Mouse (Mus musculus): ENCODE measurements at regions not wholly inside any gene's neighbourhood (a gene's known extent, or its start where the extent isn't known, plus 50 kb on each side); places are given as distances from the start of the nearest gene placed in this dataset.

DNA sequence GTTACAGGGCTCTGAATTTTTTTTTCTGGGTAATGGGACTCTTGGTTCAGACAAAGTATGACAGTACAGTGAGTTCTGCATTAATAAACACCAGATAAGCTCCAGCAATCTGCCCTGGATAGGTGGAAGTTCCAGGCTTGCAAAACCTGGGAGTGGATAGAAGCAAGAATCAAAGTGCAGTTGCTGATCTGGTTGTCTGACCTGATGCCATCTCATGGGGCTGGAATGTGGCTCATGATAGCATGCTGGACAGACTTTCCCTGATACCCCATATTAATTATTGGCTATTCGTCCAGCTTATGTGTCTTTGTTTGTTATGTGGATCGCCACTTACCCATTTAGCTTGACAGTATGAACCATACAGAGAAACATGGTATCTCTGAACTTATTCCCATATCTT lies 146.6 kb upstream of the Tnfaip3 start:
- Histone ChIP-seq H3K27me3 (ENCODE audit: control insufficient read depth, insufficient read depth, low read depth, low read length) (no peaks in the 10 kb centered on the region), H3K36me3 (ENCODE audit: control insufficient read depth, insufficient read depth, low read length) (no peaks in the 10 kb centered on the region), H3K9me3 (ENCODE audit: control insufficient read depth, low read length) (no peaks in the 10 kb centered on the region), H3K4me2 (ENCODE audit: low read depth, low read length) (no peak overlapping the region), H3K27ac (ENCODE audit: low read length) (no peak overlapping the region), H3K4me3 (ENCODE audit: low read length) (no peak overlapping the region), H3K9ac (ENCODE audit: low read length) (no peak overlapping the region), H3K4me1 (replicated peaks; ENCODE audit: control insufficient read depth, insufficient read depth, low read length) (0 out of 2 replicates have a peak, but pooled peaks cover under 1% of the 10 kb centered on the region)
- whole genome bisulfite sequencing: 70% methylated on average over 2 of the region's 2 CpGs
- no peak for ATAC-seq (ENCODE audit: low read depth)

DNA sequence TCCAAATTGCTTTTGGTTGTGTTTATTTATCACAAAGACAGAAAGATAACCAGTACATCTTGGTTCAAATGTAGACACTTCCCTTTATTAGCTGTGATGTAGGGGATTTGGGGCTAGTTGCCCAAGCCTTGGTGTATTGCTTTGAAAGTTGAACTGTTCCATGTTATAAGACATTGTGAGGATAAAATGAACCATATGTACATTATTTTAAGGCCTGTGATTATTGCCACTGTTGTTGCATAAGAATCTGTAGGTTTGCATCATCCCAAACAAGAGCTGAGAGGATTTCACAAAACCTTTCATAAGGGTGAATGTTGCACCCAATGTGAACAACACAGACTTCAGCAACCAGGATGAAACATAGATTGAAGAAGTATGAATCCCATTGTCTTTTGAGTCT lies 145.7 kb upstream of the Tnfaip3 start:
- Histone ChIP-seq H3K9ac (ENCODE audit: low read length) (no peak overlapping the region), H3K4me2 (ENCODE audit: low read depth, low read length) (no peak overlapping the region), H3K9me3 (ENCODE audit: control insufficient read depth, low read length) (no peaks in the 10 kb centered on the region), H3K4me1 (replicated peaks; ENCODE audit: control insufficient read depth, insufficient read depth, low read length) (no peaks in the 10 kb centered on the region), H3K27me3 (ENCODE audit: control insufficient read depth, insufficient read depth, low read depth, low read length) (no peaks in the 10 kb centered on the region), H3K27ac (ENCODE audit: low read length) (no peak overlapping the region), H3K4me3 (ENCODE audit: low read length) (no peak overlapping the region), H3K36me3 (ENCODE audit: control insufficient read depth, insufficient read depth, low read length) (no peaks in the 10 kb centered on the region)
- ATAC-seq (ENCODE audit: low read depth): peak; percentile 67

DNA sequence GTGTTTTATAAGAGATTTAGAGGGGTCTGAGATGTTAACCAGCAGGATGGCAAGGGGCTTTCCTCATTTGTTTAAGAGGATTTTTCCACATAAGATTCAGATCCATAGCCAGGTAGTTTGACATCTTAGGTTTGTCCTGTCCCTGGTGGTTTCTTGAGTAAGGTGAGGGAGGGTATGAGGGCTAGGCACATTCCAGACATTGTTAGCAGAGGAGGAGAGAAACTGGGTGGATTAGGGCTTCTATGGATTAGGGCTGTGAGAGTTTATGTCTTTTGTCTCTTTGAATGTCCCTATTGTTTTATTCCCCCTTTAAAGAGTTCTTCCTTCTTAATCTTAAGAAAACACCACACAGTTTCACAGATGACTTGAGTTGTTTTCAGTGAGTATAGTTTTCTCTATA lies 138.6 kb upstream of the Tnfaip3 start:
- ATAC-seq (ENCODE audit: low read depth): no peak
- H3K4me1 ChIP-seq (replicated peaks; ENCODE audit: control insufficient read depth, insufficient read depth, low read length): no peaks in the 10 kb centered on the region
- no peak overlapping the region for H3K27ac ChIP-seq (ENCODE audit: low read length)
- H3K27me3 ChIP-seq (ENCODE audit: control insufficient read depth, insufficient read depth, low read depth, low read length): no peaks in the 10 kb centered on the region
- no peak overlapping the region for H3K4me3 ChIP-seq (ENCODE audit: low read length)
- H3K4me2 ChIP-seq (ENCODE audit: low read depth, low read length): no peak overlapping the region
- no peaks in the 10 kb centered on the region for H3K36me3 ChIP-seq (ENCODE audit: control insufficient read depth, insufficient read depth, low read length)
- H3K9ac ChIP-seq (ENCODE audit: low read length): no peak overlapping the region
- no peaks in the 10 kb centered on the region for H3K9me3 ChIP-seq (ENCODE audit: control insufficient read depth, low read length)

DNA sequence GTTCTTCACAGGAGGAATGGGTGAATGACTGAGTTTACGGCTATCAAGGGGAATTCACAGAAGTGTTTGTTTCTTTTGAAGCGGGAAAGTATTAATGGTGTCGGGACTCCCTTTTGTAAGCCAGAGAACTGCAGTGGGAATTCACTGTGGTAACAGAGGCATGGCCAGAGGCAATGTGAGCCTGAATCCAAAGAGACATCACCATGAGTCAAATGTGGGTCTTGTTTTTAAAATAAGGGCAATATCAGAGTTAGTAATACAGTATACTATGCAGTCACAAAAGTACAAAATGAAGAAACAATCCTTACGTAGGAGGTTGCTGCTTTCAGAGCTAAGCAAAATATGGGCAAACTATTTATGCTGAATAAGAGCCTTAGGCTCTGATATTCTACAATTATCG lies 137.3 kb upstream of the Tnfaip3 start:
- Histone ChIP-seq H3K9me3 (ENCODE audit: control insufficient read depth, low read length) (no peaks in the 10 kb centered on the region), H3K27me3 (ENCODE audit: control insufficient read depth, insufficient read depth, low read depth, low read length) (no peaks in the 10 kb centered on the region), H3K27ac (ENCODE audit: low read length) (no peak overlapping the region), H3K36me3 (ENCODE audit: control insufficient read depth, insufficient read depth, low read length) (no peaks in the 10 kb centered on the region), H3K9ac (ENCODE audit: low read length) (no peak overlapping the region), H3K4me1 (replicated peaks; ENCODE audit: control insufficient read depth, insufficient read depth, low read length) (no peaks in the 10 kb centered on the region), H3K4me2 (ENCODE audit: low read depth, low read length) (no peak overlapping the region), H3K4me3 (ENCODE audit: low read length) (no peak overlapping the region)
- ATAC-seq (ENCODE audit: low read depth): no peak
- WGBS: 91% methylated on average over 5 of the region's 5 CpGs

DNA sequence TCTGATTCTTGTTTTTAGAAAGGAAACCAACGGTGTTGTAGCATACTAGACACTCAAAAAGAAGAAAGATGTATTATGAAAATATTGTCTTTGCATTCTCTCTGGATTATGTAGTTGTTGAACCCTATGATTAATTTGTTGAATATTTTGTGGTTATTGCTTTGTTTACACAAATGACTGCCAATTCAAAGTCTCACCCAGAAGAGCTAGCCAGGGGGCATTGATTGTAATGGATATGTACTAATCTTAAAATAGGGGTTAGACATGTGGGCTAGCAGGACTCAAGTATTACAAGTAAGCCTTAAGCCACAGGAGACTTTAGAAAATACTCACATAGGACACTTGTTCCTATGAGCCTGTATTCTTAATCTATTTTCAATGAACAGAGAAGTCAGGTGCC lies 135.3 kb upstream of the Tnfaip3 start:
- Histone ChIP-seq H3K9me3 (ENCODE audit: control insufficient read depth, low read length) (no peaks in the 10 kb centered on the region), H3K4me2 (ENCODE audit: low read depth, low read length) (no peak overlapping the region), H3K27me3 (ENCODE audit: control insufficient read depth, insufficient read depth, low read depth, low read length) (no peaks in the 10 kb centered on the region), H3K4me3 (ENCODE audit: low read length) (no peak overlapping the region), H3K36me3 (ENCODE audit: control insufficient read depth, insufficient read depth, low read length) (no peaks in the 10 kb centered on the region), H3K27ac (ENCODE audit: low read length) (no peak overlapping the region), H3K9ac (ENCODE audit: low read length) (no peak overlapping the region), H3K4me1 (replicated peaks; ENCODE audit: control insufficient read depth, insufficient read depth, low read length) (no peaks in the 10 kb centered on the region)
- WGBS: 69% methylated on average over 1 of the region's 1 CpGs
- ATAC-seq (ENCODE audit: low read depth): no peak

DNA sequence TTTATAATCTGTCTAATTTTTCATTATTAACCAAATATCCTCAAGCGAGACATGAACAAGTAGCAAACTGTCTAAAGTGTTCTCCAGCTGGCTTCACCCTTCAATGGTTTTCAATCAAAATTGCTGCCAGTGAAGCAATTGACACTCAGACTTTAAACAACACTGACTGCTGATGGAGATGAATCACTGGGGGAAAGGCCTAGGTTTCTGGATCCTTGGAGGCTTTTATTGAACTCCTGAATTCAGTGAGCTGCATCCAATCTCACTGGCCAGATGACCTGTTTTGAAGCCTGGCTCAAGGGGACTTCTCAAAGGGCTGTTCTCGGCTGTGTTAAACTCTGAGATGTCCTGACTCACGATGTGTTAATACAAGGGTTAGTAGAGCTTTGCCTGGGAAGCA lies 134.5 kb upstream of the Tnfaip3 start:
- no peak for ATAC-seq (ENCODE audit: low read depth)
- Histone ChIP-seq H3K4me3 (ENCODE audit: low read length) (no peak overlapping the region), H3K27me3 (ENCODE audit: control insufficient read depth, insufficient read depth, low read depth, low read length) (no peaks in the 10 kb centered on the region), H3K27ac (ENCODE audit: low read length) (no peak overlapping the region), H3K4me2 (ENCODE audit: low read depth, low read length) (no peak overlapping the region), H3K9me3 (ENCODE audit: control insufficient read depth, low read length) (no peaks in the 10 kb centered on the region), H3K4me1 (replicated peaks; ENCODE audit: control insufficient read depth, insufficient read depth, low read length) (no peaks in the 10 kb centered on the region), H3K36me3 (ENCODE audit: control insufficient read depth, insufficient read depth, low read length) (no peaks in the 10 kb centered on the region), H3K9ac (ENCODE audit: low read length) (no peak overlapping the region)
- 67% methylated on average over 3 of the region's 3 CpGs for WGBS

DNA sequence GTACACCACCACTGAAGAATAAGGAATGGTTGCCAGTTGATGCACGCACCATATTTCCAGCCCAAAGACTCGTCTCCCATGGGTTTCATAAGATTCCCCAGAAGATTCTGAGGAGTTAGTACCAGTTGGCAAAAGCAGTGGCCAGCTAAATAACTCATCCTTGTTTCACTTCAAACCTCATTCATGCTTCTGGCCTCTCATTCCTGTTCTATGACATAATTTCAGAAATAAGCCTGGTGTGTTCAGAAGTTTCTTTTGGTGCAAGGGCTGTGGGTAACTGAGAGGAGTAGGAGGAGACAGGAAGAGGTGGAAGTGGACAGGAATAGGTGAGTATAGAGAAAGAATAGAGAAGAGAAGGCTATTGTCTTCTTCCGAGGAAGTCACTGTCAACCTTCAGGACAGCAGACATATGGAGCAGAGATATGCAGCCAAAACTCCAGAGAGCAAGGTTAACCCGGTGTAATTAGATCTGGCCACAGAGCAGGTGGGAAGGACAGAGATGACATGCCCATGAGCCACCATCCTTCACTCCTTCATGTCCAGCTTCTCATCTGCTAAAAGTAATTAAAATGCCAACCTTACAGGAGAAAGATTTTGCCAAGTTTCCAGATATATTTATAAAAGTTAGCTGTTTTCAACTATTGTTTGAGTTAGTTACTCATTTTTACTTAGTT lies 133.9 kb upstream of the Tnfaip3 start:
- Histone ChIP-seq H3K27ac (ENCODE audit: low read length) (no peak overlapping the region), H3K4me1 (replicated peaks; ENCODE audit: control insufficient read depth, insufficient read depth, low read length) (no peaks in the 10 kb centered on the region), H3K9me3 (ENCODE audit: control insufficient read depth, low read length) (no peaks in the 10 kb centered on the region), H3K36me3 (ENCODE audit: control insufficient read depth, insufficient read depth, low read length) (no peaks in the 10 kb centered on the region), H3K9ac (ENCODE audit: low read length) (no peak overlapping the region), H3K27me3 (ENCODE audit: control insufficient read depth, insufficient read depth, low read depth, low read length) (no peaks in the 10 kb centered on the region), H3K4me2 (ENCODE audit: low read depth, low read length) (no peak overlapping the region), H3K4me3 (ENCODE audit: low read length) (no peak overlapping the region)
- 73% methylated on average over 4 of the region's 4 CpGs for WGBS
- ATAC-seq (ENCODE audit: low read depth): no peak

DNA sequence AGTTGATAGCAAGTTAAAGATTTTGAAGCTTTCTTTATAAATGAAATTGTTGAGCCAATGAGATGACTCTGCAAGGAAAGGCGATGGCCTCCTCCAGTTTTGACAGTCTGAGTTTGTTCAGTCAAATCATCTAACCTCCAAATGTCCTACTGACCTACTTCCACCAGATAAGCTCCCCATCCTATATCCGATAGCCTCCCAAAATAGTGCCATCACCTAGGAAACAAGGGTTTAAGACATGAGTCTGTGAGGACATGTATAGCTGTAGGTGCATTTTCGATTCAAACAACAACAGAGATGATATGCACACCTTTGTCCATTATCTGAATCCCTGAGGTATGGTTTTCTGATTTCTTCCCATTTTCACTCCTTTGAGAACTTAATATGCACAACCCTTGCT lies 126.0 kb upstream of the Tnfaip3 start:
- 85% methylated on average over 3 of the region's 3 CpGs for WGBS
- Histone ChIP-seq H3K27ac (ENCODE audit: low read length) (no peak overlapping the region), H3K36me3 (ENCODE audit: control insufficient read depth, insufficient read depth, low read length) (no peaks in the 10 kb centered on the region), H3K4me3 (ENCODE audit: low read length) (no peak overlapping the region), H3K4me2 (ENCODE audit: low read depth, low read length) (no peak overlapping the region), H3K9me3 (ENCODE audit: control insufficient read depth, low read length) (no peaks in the 10 kb centered on the region), H3K27me3 (ENCODE audit: control insufficient read depth, insufficient read depth, low read depth, low read length) (no peaks in the 10 kb centered on the region), H3K4me1 (replicated peaks; ENCODE audit: control insufficient read depth, insufficient read depth, low read length) (no peaks in the 10 kb centered on the region), H3K9ac (ENCODE audit: low read length) (no peak overlapping the region)
- no peak for ATAC-seq (ENCODE audit: low read depth)

DNA sequence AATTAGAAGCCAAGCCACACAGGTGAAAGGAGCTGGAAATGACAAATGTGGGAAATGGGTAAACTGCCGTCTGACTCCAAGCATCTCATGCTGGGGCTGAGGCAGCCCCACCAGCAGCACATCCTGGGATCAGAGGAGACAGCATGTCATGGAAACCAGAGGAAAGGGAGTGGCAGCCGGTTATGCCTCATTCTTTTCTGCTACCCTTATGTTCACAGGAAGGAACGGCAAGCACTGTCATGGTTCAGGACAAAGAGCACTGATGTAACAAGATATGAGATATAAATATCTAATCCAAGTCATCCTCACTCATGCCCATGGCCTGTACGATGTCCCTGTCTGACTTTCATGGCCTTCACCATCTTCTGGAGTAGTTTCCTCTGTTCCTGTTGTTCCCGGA lies 125.2 kb upstream of the Tnfaip3 start:
- no peak overlapping the region for H3K9ac ChIP-seq (ENCODE audit: low read length)
- no peaks in the 10 kb centered on the region for H3K27me3 ChIP-seq (ENCODE audit: control insufficient read depth, insufficient read depth, low read depth, low read length)
- WGBS: 61% methylated on average over 5 of the region's 5 CpGs
- no peak overlapping the region for H3K4me2 ChIP-seq (ENCODE audit: low read depth, low read length)
- H3K4me1 ChIP-seq (replicated peaks; ENCODE audit: control insufficient read depth, insufficient read depth, low read length): no peaks in the 10 kb centered on the region
- H3K27ac ChIP-seq (ENCODE audit: low read length): no peak overlapping the region
- H3K9me3 ChIP-seq (ENCODE audit: control insufficient read depth, low read length): no peaks in the 10 kb centered on the region
- no peak for ATAC-seq (ENCODE audit: low read depth)
- no peaks in the 10 kb centered on the region for H3K36me3 ChIP-seq (ENCODE audit: control insufficient read depth, insufficient read depth, low read length)
- no peak overlapping the region for H3K4me3 ChIP-seq (ENCODE audit: low read length)

DNA sequence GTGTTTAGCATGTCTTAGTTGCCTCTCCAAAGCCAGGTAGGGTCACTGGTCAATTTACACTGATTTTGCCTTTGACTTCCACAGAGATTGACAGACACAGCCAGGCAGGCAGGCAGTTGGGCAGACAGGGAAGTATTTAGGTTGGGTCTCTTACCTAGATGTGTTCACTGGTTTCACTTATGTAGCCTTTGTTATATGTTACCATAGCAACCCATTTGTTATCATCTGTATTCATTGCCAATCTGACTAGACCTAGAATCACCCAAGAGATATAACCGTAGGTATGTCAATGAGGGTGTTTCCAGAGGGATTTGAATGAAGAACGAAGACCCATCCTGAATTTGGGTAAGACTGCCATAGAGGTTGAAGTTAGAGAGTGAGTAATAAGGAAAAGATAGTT lies 123.8 kb upstream of the Tnfaip3 start:
- Histone ChIP-seq H3K4me1 (replicated peaks; ENCODE audit: control insufficient read depth, insufficient read depth, low read length) (no peaks in the 10 kb centered on the region), H3K27me3 (ENCODE audit: control insufficient read depth, insufficient read depth, low read depth, low read length) (no peaks in the 10 kb centered on the region), H3K27ac (ENCODE audit: low read length) (no peak overlapping the region), H3K4me2 (ENCODE audit: low read depth, low read length) (no peak overlapping the region), H3K36me3 (ENCODE audit: control insufficient read depth, insufficient read depth, low read length) (no peaks in the 10 kb centered on the region), H3K4me3 (ENCODE audit: low read length) (no peak overlapping the region), H3K9me3 (ENCODE audit: control insufficient read depth, low read length) (no peaks in the 10 kb centered on the region), H3K9ac (ENCODE audit: low read length) (no peak overlapping the region)
- 77% methylated on average over 2 of the region's 2 CpGs for WGBS
- ATAC-seq (ENCODE audit: low read depth): no peak
